ENCODE assay signal across 8 mouse cellular contexts in the genomic region with DNA sequence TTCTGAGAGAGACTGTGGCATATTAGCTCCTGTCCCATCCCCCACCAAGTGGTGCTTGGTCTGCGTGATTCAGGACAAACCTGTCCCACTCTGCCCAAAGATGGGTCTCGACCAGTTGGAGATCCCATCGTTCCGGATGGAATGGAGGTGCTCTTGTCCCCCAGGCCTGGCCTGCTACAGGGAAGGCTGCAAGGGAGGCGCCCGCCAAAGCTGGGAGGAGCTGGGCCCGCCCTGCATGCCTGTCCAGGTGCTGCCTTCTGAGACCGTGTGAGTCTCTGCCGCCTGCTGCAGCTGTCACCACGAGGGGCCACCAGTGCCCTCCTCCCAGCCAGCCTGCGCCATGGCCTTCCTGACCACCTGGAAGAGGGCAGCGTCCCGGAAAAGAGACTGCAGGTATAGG. TPM values are rescaled to one million over a fixed set of nuclear protein-coding genes. Genes with fewer than 3 reads are reported as not detected.
DNase-seq lines count a peak whose midpoint lies in the region; ATAC-seq and TF ChIP-seq lines count a peak whose summit lies in the region.

No protein-coding gene starts in this region.

- ATAC-seq in forebrain, embryonic 15.5 days (replicated peaks), result no peak; the same call in 1 of the 2 replicates
- no peak for ATAC-seq in limb, embryonic 13.5 days (ENCODE audit: low FRiP score, low read depth)
- ATAC-seq in midbrain, postnatal 0 days (ENCODE audit: low FRiP score), result peak; percentile 56

- no peak for TF ChIP-seq POLR2A in ES-Bruce4 (IDR thresholded peaks at IDR 0.05; ENCODE audit: insufficient read depth, low read length)

- H3K4me1 ChIP-seq in ES-Bruce4 (ENCODE audit: control insufficient read depth, insufficient read depth, low read length), result no peaks in the 10 kb centered on the region
- H3K4me1 ChIP-seq in forebrain, embryonic 15.5 days, result peaks cover 3% of the 10 kb centered on the region; the same call in 1 of the 2 replicates
- H3K4me1 ChIP-seq in limb, embryonic 13.5 days, result peaks cover 7% of the 10 kb centered on the region
- no peaks in the 10 kb centered on the region for H3K4me1 ChIP-seq in midbrain, postnatal 0 days (ENCODE audit: insufficient read depth, low read length)

- H3K36me3 ChIP-seq in ES-Bruce4 (ENCODE audit: control insufficient read depth, insufficient read depth, low read length, poor library complexity, severe bottlenecking), result no peaks in the 10 kb centered on the region
- no peaks in the 10 kb centered on the region for H3K36me3 ChIP-seq in forebrain, embryonic 15.5 days
- peaks cover under 1% of the 10 kb centered on the region; the same call in 1 of the 2 replicates for H3K36me3 ChIP-seq in limb, embryonic 13.5 days
- 0 out of 2 replicates have a peak, but pooled peaks cover 2% of the 10 kb centered on the region for H3K36me3 ChIP-seq in midbrain, postnatal 0 days (ENCODE audit: insufficient read depth, low read length)

- H3K9ac ChIP-seq in ES-Bruce4 (ENCODE audit: low read depth, poor library complexity, severe bottlenecking), result no peak overlapping the region
- no peak overlapping the region for H3K9ac ChIP-seq in forebrain, embryonic 15.5 days (replicated peaks)
- peak overlapping the region; percentile 46 for H3K9ac ChIP-seq in limb, embryonic 13.5 days
- H3K9ac ChIP-seq in midbrain, postnatal 0 days (replicated peaks; ENCODE audit: low read length, poor library complexity, severe bottlenecking), result peak overlapping the region; percentile 30

- DNase-seq in embryo, embryonic 11 days, result peak; percentile 7
- no peak for DNase-seq in embryo, embryonic 10.5 days (ENCODE audit: low spot score)
- no peak for DNase-seq in midbrain, postnatal 0 days (ENCODE audit: low spot score)
- DNase-seq in left cerebral cortex, postnatal 4 days, result no peak
- no peak for DNase-seq in layer of hippocampus, adult 9-11 months

- H3K27ac ChIP-seq in ES-Bruce4 (ENCODE audit: insufficient read depth, low read length), result no peak overlapping the region
- no peak overlapping the region for H3K27ac ChIP-seq in forebrain, embryonic 15.5 days (replicated peaks)
- no peak overlapping the region for H3K27ac ChIP-seq in limb, embryonic 13.5 days
- H3K27ac ChIP-seq in midbrain, postnatal 0 days (ENCODE audit: low read depth, low read length), result no peak overlapping the region

- no peak for TF ChIP-seq CTCF in ES-Bruce4 (IDR thresholded peaks at IDR 0.05; ENCODE audit: low read depth, low read length)
- no peak for TF ChIP-seq CTCF in midbrain, postnatal 0 days (IDR thresholded peaks at IDR 0.05)

- H3K4me2 ChIP-seq in forebrain, embryonic 15.5 days (replicated peaks), result peak overlapping the region; percentile 33
- peak overlapping the region; percentile 63 for H3K4me2 ChIP-seq in limb, embryonic 13.5 days (replicated peaks)
- H3K4me2 ChIP-seq in midbrain, postnatal 0 days (ENCODE audit: low read depth, low read length, poor library complexity, severe bottlenecking), result peak overlapping the region; percentile 34

- H3K27me3 ChIP-seq in ES-Bruce4 (ENCODE audit: control insufficient read depth, insufficient read depth, low read length, poor library complexity, severe bottlenecking), result no peaks in the 10 kb centered on the region
- H3K27me3 ChIP-seq in forebrain, embryonic 15.5 days, result no peaks in the 10 kb centered on the region
- H3K27me3 ChIP-seq in limb, embryonic 13.5 days, result peaks cover 11% of the 10 kb centered on the region; the same call in 1 of the 2 replicates
- H3K27me3 ChIP-seq in midbrain, postnatal 0 days (ENCODE audit: insufficient read depth, low read length), result no peaks in the 10 kb centered on the region

- WGBS in forebrain, embryonic 15.5 days, result 8% methylated on average over 13 of the region's 13 CpGs
- 6% methylated on average over 13 of the region's 13 CpGs for WGBS in limb, embryonic 13.5 days
- 20% methylated on average over 13 of the region's 13 CpGs for WGBS in midbrain, postnatal 0 days

- no peak for TF ChIP-seq EP300 in ES-Bruce4 (IDR thresholded peaks at IDR 0.05; ENCODE audit: insufficient read depth, low read depth, low read length)

- 0 out of 2 replicates have a peak overlapping the region, but pooled peaks have one; percentile 13 for H3K4me3 ChIP-seq in ES-Bruce4 (ENCODE audit: low read depth, low read length)
- H3K4me3 ChIP-seq in forebrain, embryonic 15.5 days, result peak overlapping the region; percentile 11; the same call in 1 of the 2 replicates
- H3K4me3 ChIP-seq in limb, embryonic 13.5 days, result peak overlapping the region; percentile 27
- H3K4me3 ChIP-seq in midbrain, postnatal 0 days (ENCODE audit: low read depth, low read length), result peak overlapping the region; percentile 14; the same call in 1 of the 2 replicates

- intact Hi-C loops in left cerebral cortex, postnatal 4 days (cut with DNase I), result no loop called here

- H3K9me3 ChIP-seq in ES-Bruce4 (replicated peaks; ENCODE audit: control insufficient read depth, insufficient read depth, low read length, poor library complexity, severe bottlenecking), result no peaks in the 10 kb centered on the region
- no peaks in the 10 kb centered on the region for H3K9me3 ChIP-seq in forebrain, embryonic 15.5 days
- no peaks in the 10 kb centered on the region for H3K9me3 ChIP-seq in limb, embryonic 13.5 days
- H3K9me3 ChIP-seq in midbrain, postnatal 0 days (ENCODE audit: low read length), result no peaks in the 10 kb centered on the region

RNA-seq across cellular contexts. Expression of a gene that starts 12.5 kb away (rescaled TPM):
- 2.1 and 3.0 TPM in 2 replicates for polyA plus RNA-seq in ES-Bruce4 (2011; ENCODE audit: insufficient read depth, insufficient read length, low read depth, missing spikeins)
- 0.50 and 0.71 TPM in 2 replicates for polyA plus RNA-seq in forebrain, embryonic 15.5 days (2015; fragmentation: Nextera tagmentation; extraction: Ambion mirVana)
- 4.6 and 4.8 TPM in 2 replicates for polyA plus RNA-seq in limb, embryonic 13.5 days (2015; fragmentation: Nextera tagmentation; extraction: Ambion mirVana)
- 3.2 and 5.2 TPM in 2 replicates for total RNA-seq in midbrain, postnatal 0 days (2014; rRNA removed)
- 4.7 TPM in 2 replicates for polyA plus RNA-seq in midbrain, postnatal 0 days (2015; fragmentation: Nextera tagmentation; extraction: Ambion mirVana)
- 1 to 10 TPM; 1.4 to 1.6 TPM for total RNA-seq in left cerebral cortex, postnatal 4 days (2021)

Comparison
In these comparisons a context has a peak if more than half of its experiments do, and no peak if none do; other contexts are left out.
1. H3K9ac ChIP-seq: peak in limb, embryonic 13.5 days (single experiment) and midbrain, postnatal 0 days (single experiment); none in ES-Bruce4 (single experiment) and forebrain, embryonic 15.5 days (single experiment).
2. Peak in every context shown above with its lines, with median percentiles within 50 percentile points of each other: H3K4me3 ChIP-seq and H3K4me2 ChIP-seq.